Mouse (Mus musculus): Measurements from ENCODE around the gene Tm9sf4. TPM values are rescaled to one million over a fixed set of nuclear protein-coding genes. Genes with fewer than 3 reads are reported as not detected.

Tm9sf4 gene
- total RNA-seq, 2 experiments from 2014 or later = 114 to 123 TPM

GRCm38 (mm10) chr2:153151926-153152665 is 9.0 kb upstream of the Tm9sf4 start:
- no peak for DNase-seq (ENCODE audit: low spot score in 2 of 2)
- intact Hi-C loops (cut with DNase I) = no loop called here

GRCm38 (mm10) chr2:153153033-153153450 is 8.1 kb upstream of the Tm9sf4 start:
- intact Hi-C loops (cut with DNase I) = no loop called here
- no peak for DNase-seq (ENCODE audit: low spot score in 2 of 2)

- intact Hi-C loops (cut with DNase I) = no loop called here
- no peak for DNase-seq (ENCODE audit: low spot score in 2 of 2)
Observed at GRCm38 (mm10) chr2:153157270-153157669, 3.8 kb upstream of the Tm9sf4 start.

GRCm38 (mm10) chr2:153160133-153160532 is 970 bp upstream of the Tm9sf4 start:
- intact Hi-C loops (cut with DNase I) = loop anchor here (5.0 kb wide), 1 partner anchor 82 kb away; the partner anchor contains the start of genes Plagl2 and Pofut1
- no peak for DNase-seq (ENCODE audit: low spot score in 2 of 2)

- no peak for DNase-seq (ENCODE audit: low spot score in 2 of 2)
- intact Hi-C loops (cut with DNase I) = loop anchor here (5.0 kb wide), 1 partner anchor 81 kb away; the partner anchor contains the start of genes Plagl2 and Pofut1
Observed at GRCm38 (mm10) chr2:153161684-153162080, 579 bp downstream of the Tm9sf4 start.

GRCm38 (mm10) chr2:153167136-153167535 is 6.0 kb downstream of the Tm9sf4 start:
- intact Hi-C loops (cut with DNase I) = no loop called here
- DNase-seq (ENCODE audit: low spot score in 2 of 2) = no peak

GRCm38 (mm10) chr2:153168134-153168820 is 7.2 kb downstream of the Tm9sf4 start:
- no peak for DNase-seq (ENCODE audit: low spot score in 2 of 2)
- intact Hi-C loops (cut with DNase I) = no loop called here

GRCm38 (mm10) chr2:153170490-153171224 is 9.6 kb downstream of the Tm9sf4 start:
- DNase-seq (ENCODE audit: low spot score in 2 of 2) = no peak
- intact Hi-C loops (cut with DNase I) = no loop called here

- intact Hi-C loops (cut with DNase I) = no loop called here
- DNase-seq (ENCODE audit: low spot score in 2 of 2) = no peak
Observed at GRCm38 (mm10) chr2:153171966-153172365, 10.9 kb downstream of the Tm9sf4 start.

GRCm38 (mm10) chr2:153175995-153176570 is 15.0 kb downstream of the Tm9sf4 start:
- intact Hi-C loops (cut with DNase I) = no loop called here
- DNase-seq (ENCODE audit: low spot score in 2 of 2) = no peak

GRCm38 (mm10) chr2:153177188-153177587 is 16.1 kb downstream of the Tm9sf4 start:
- DNase-seq (ENCODE audit: low spot score in 2 of 2) = no peak
- intact Hi-C loops (cut with DNase I) = no loop called here

GRCm38 (mm10) chr2:153179126-153179860 is 18.2 kb downstream of the Tm9sf4 start:
- DNase-seq (ENCODE audit: low spot score in 2 of 2) = no peak
- intact Hi-C loops (cut with DNase I) = no loop called here

GRCm38 (mm10) chr2:153179961-153180360 is 18.9 kb downstream of the Tm9sf4 start:
- intact Hi-C loops (cut with DNase I) = no loop called here
- no peak for DNase-seq (ENCODE audit: low spot score in 2 of 2)

- intact Hi-C loops (cut with DNase I) = no loop called here
Observed at GRCm38 (mm10) chr2:153186176-153186591, 25.1 kb downstream of the Tm9sf4 start.

GRCm38 (mm10) chr2:153187848-153188247 is 26.7 kb downstream of the Tm9sf4 start:
- intact Hi-C loops (cut with DNase I) = no loop called here
- DNase-seq (ENCODE audit: low spot score in 2 of 2) = no peak

More at GRCm38 (mm10) chr2:153186176-153186591, 25.1 kb downstream of the Tm9sf4 start:
- peak in 1 of 2 experiments; percentile 20 for DNase-seq (ENCODE audit: low spot score in 2 of 2)

- DNase-seq (ENCODE audit: low spot score in 2 of 2) = no peak
- intact Hi-C loops (cut with DNase I) = no loop called here
Observed at GRCm38 (mm10) chr2:153191242-153191641, 30.1 kb downstream of the Tm9sf4 start.

- no peak for DNase-seq (ENCODE audit: low spot score in 2 of 2)
- intact Hi-C loops (cut with DNase I) = no loop called here
Observed at GRCm38 (mm10) chr2:153194255-153194654, 33.2 kb downstream of the Tm9sf4 start.

- intact Hi-C loops (cut with DNase I) = no loop called here
- no peak for DNase-seq (ENCODE audit: low spot score in 2 of 2)
Observed at GRCm38 (mm10) chr2:153198485-153198884, 37.4 kb downstream of the Tm9sf4 start.

- DNase-seq (ENCODE audit: low spot score in 2 of 2) = no peak
- intact Hi-C loops (cut with DNase I) = no loop called here
Observed at GRCm38 (mm10) chr2:153199114-153199513, 38.0 kb downstream of the Tm9sf4 start.
